In the genomic region with DNA sequence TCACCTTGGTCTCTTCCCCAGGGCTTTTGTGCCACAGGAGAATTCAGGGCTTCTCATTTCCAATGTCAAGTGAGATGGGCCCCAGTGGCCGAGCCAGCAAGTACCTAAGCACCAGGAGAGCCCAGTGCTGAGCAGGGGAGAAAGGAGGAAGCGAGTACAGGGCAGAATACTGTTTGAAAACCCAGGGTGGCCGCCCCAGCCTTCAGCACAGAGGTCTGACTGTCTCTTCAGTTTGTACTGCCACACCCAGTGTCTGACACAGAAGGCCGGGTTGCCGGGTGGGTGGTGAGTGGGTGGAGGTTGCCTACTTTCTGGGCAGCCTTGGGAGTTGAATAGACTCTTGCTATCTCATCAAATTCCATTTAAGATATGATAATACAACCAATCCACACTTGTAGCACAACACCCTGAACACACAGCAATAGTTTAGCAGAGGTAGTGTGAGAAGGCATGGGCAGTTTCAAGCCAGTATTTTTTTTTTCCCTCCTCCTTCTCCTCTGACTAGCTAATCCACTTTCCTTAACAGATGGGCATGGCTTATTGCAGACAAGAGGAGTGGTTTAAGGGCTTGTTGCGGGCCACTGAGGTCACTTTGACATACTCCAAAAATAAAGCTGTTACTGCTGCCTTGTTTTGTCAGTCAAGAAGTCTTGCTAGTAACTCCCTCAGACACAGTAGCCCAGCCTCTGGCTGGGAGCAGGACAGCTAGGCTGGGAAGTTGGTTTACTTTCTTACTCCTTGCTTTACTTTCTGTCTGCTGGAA, we compare ENCODE assay signal across 14 mouse cellular contexts. TPM values are rescaled to one million over a fixed set of nuclear protein-coding genes. Genes with fewer than 3 reads are reported as not detected.
A peak's percentile ranks its signal among the peaks of the same experiment; 100 is the strongest.
DNase-seq lines count a peak whose midpoint lies in the region; ATAC-seq lines count a peak whose summit lies in the region.
"Had no signal": no experiment of that assay in that cellular context is flagged by ENCODE, and none has a peak within 500 bp of the region (broad histone marks: within the 10 kb centered on the region; RNA-seq: fewer than 3 reads in every experiment).

No protein-coding gene starts in this region.

- no peak overlapping the region for H3K4me3 ChIP-seq in heart, embryonic 14.5 days (ENCODE audit: control insufficient read depth in 1 of 2, insufficient read depth in 1 of 2, low read depth in 1 of 2, low read length in 2 of 2)
- H3K4me3 ChIP-seq: embryonic facial prominence, embryonic 13.5 days; left cerebral cortex, adult 2 months; megakaryocyte, embryonic 14.5 days had no signal

- H3K9ac ChIP-seq in heart, embryonic 14.5 days (ENCODE audit: low read length), result peak overlapping the region; percentile 6; the same call in 1 of the 2 replicates
- H3K9ac ChIP-seq: embryonic facial prominence, embryonic 13.5 days; forebrain, postnatal 0 days had no signal

- ATAC-seq in heart, embryonic 14.5 days (ENCODE audit: insufficient number of reproducible peaks, insufficient read depth, low FRiP score, low read depth), result no peak; the same call in 1 of the 2 replicates
- ATAC-seq: forebrain, postnatal 0 days had no signal

- WGBS in heart, embryonic 14.5 days, result 36% methylated on average over 6 of the region's 6 CpGs

- H3K9me3 ChIP-seq in heart, embryonic 14.5 days (ENCODE audit: control insufficient read depth, low read length), result 0 out of 2 replicates have a peak, but pooled peaks cover 2% of the 10 kb centered on the region

- peak overlapping the region; percentile 12 for H3K4me2 ChIP-seq in heart, embryonic 14.5 days (ENCODE audit: low read length)
- H3K4me2 ChIP-seq: embryonic facial prominence, embryonic 13.5 days had no signal

- no peaks in the 10 kb centered on the region for H3K27me3 ChIP-seq in heart, embryonic 14.5 days (ENCODE audit: control insufficient read depth, insufficient read depth, low read length)
- H3K27me3 ChIP-seq: embryonic facial prominence, embryonic 13.5 days; megakaryocyte, embryonic 14.5 days had no signal

- peak overlapping the region in 1 of 2 experiments; percentile 38; a peak in 2 of 4 replicates for H3K27ac ChIP-seq in heart, embryonic 14.5 days (replicated peaks in 1 of 2; ENCODE audit: control insufficient read depth in 1 of 2, insufficient read depth in 1 of 2, low read depth in 2 of 2, low read length in 2 of 2)
- H3K27ac ChIP-seq: embryonic facial prominence, embryonic 13.5 days; left cerebral cortex, adult 2 months had no signal

- DNase-seq in gastrocnemius, postnatal 14 days, result peak; percentile 26
- DNase-seq in gastrocnemius, postnatal 10 days, result no peak
- DNase-seq in ovary, adult 18-20 months (ENCODE audit: low spot score), result peak; percentile 72
- no peak for DNase-seq in ovary, postnatal 10 days (ENCODE audit: low spot score)
- peak; percentile 66 for DNase-seq in retina, postnatal 1 day
- DNase-seq in cerebellum, postnatal 10 days, result no peak
- no peak for DNase-seq in right cerebral cortex, postnatal 4 days
- DNase-seq: adrenal gland, postnatal 25 days; forebrain, postnatal 0 days; kidney, adult 11 months had no signal

- H3K36me3 ChIP-seq in heart, embryonic 14.5 days (ENCODE audit: control insufficient read depth, insufficient read depth, low read length), result no peaks in the 10 kb centered on the region

- intact Hi-C loops in gastrocnemius, postnatal 14 days (cut with DNase I; ENCODE audit: low total_unique reads), result no loop called here

- peaks cover 19 to 24% of the 10 kb centered on the region in 2 experiments for H3K4me1 ChIP-seq in heart, embryonic 14.5 days (ENCODE audit: control insufficient read depth in 2 of 2, insufficient read depth in 2 of 2, low read length in 2 of 2)

RNA-seq across cellular contexts. Expression of gene Gtf2a1, which starts 55.3 kb away (rescaled TPM):
- total RNA-seq in gastrocnemius, postnatal 14 days (2021), result 10 to 100 TPM; 19.1 to 20.2 TPM
- total RNA-seq in gastrocnemius, postnatal 10 days (2021), result 10 to 100 TPM; 23.5 to 26.4 TPM
- polyA plus RNA-seq in heart, embryonic 14.5 days (2014; fragmentation: Nextera tagmentation; extraction: Ambion mirVana), result 24.7 and 25.2 TPM in 2 replicates

Comparison
In these comparisons a context has a peak if more than half of its experiments do, and no peak if none do; other contexts are left out.
1. DNase-seq: peak in gastrocnemius, postnatal 14 days (single experiment), ovary, adult 18-20 months (single experiment) and retina, postnatal 1 day (single experiment); none in gastrocnemius, postnatal 10 days (single experiment), ovary, postnatal 10 days (single experiment), cerebellum, postnatal 10 days (0 of 2) and right cerebral cortex, postnatal 4 days (single experiment).